In genomic region chr14:31407911-31408604, GRCm38 (mm10) we compare ENCODE assay signal across 8 mouse cellular contexts. TPM values are rescaled to one million over a fixed set of nuclear protein-coding genes. Genes with fewer than 3 reads are reported as not detected.
DNase-seq lines count a peak whose midpoint lies in the region; ATAC-seq and TF ChIP-seq lines count a peak whose summit lies in the region.

No protein-coding gene starts in this region.

- no peaks in the 10 kb centered on the region for H3K27me3 ChIP-seq in heart, embryonic 10.5 days (ENCODE audit: insufficient read depth, poor library complexity, severe bottlenecking)
- H3K27me3 ChIP-seq in heart, postnatal 0 days (ENCODE audit: control insufficient read depth, insufficient read depth, low read length): no peaks in the 10 kb centered on the region
- H3K27me3 ChIP-seq in liver, embryonic 14.5 days (ENCODE audit: control insufficient read depth, insufficient read depth, low read length): no peaks in the 10 kb centered on the region
- no peaks in the 10 kb centered on the region for H3K27me3 ChIP-seq in forebrain, embryonic 16.5 days (replicated peaks; ENCODE audit: control insufficient read depth, insufficient read depth, low read length)

- H3K27ac ChIP-seq in heart, embryonic 10.5 days: peak overlapping the region; percentile 87
- H3K27ac ChIP-seq in bone marrow, adult 2 months (ENCODE audit: control insufficient read depth, insufficient read depth, low read depth, low read length, poor library complexity): peak overlapping the region; percentile 74
- peak overlapping the region; percentile 91 for H3K27ac ChIP-seq in heart, postnatal 0 days (ENCODE audit: low read depth)
- H3K27ac ChIP-seq in liver, embryonic 14.5 days: no peak overlapping the region
- H3K27ac ChIP-seq in forebrain, embryonic 16.5 days (ENCODE audit: low read length): no peak overlapping the region

- H3K4me2 ChIP-seq in heart, postnatal 0 days (ENCODE audit: low read depth, low read length): no peak overlapping the region
- H3K4me2 ChIP-seq in liver, embryonic 14.5 days (ENCODE audit: low read depth): peak overlapping the region; percentile 20; the same call in 1 of the 2 replicates
- no peak overlapping the region for H3K4me2 ChIP-seq in forebrain, embryonic 16.5 days (ENCODE audit: low read length)

- peaks cover 98% of the 10 kb centered on the region for H3K4me1 ChIP-seq in heart, embryonic 10.5 days
- H3K4me1 ChIP-seq in bone marrow, adult 2 months (ENCODE audit: control insufficient read depth, insufficient read depth, low read length): peaks cover 30% of the 10 kb centered on the region
- H3K4me1 ChIP-seq in heart, postnatal 0 days (ENCODE audit: control insufficient read depth, insufficient read depth): peaks cover 73% of the 10 kb centered on the region
- H3K4me1 ChIP-seq in liver, embryonic 14.5 days (replicated peaks; ENCODE audit: control insufficient read depth in 2 of 2, insufficient read depth in 2 of 2, low read length in 1 of 2): peaks cover 19 to 51% of the 10 kb centered on the region in 2 experiments
- H3K4me1 ChIP-seq in forebrain, embryonic 16.5 days (replicated peaks; ENCODE audit: control insufficient read depth, insufficient read depth, low read length): no peaks in the 10 kb centered on the region

- 51% methylated on average over 6 of the region's 6 CpGs for WGBS in heart, embryonic 10.5 days
- 46% methylated on average over 6 of the region's 6 CpGs for WGBS in bone marrow, adult 2 months
- WGBS in heart, postnatal 0 days: 52% methylated on average over 6 of the region's 6 CpGs
- WGBS in liver, embryonic 14.5 days (ENCODE audit: insufficient replicate concordance): 64% methylated on average over 6 of the region's 6 CpGs
- WGBS in forebrain, embryonic 16.5 days: 88% methylated on average over 6 of the region's 6 CpGs

- TF ChIP-seq POLR2A in bone marrow, adult 2 months (IDR thresholded peaks at IDR 0.05; ENCODE audit: borderline replicate concordance, control insufficient read depth, low read depth, low read length): no peak

- H3K36me3 ChIP-seq in heart, embryonic 10.5 days: peaks cover 26% of the 10 kb centered on the region; the same call in 1 of the 2 replicates
- peaks cover 12% of the 10 kb centered on the region; the same call in 1 of the 2 replicates for H3K36me3 ChIP-seq in heart, postnatal 0 days (replicated peaks; ENCODE audit: control insufficient read depth, insufficient read depth, low read length)
- H3K36me3 ChIP-seq in liver, embryonic 14.5 days (replicated peaks; ENCODE audit: control insufficient read depth, insufficient read depth, low read depth): no peaks in the 10 kb centered on the region
- H3K36me3 ChIP-seq in forebrain, embryonic 16.5 days (ENCODE audit: control insufficient read depth, insufficient read depth): no peaks in the 10 kb centered on the region; the same call in 1 of the 2 replicates

- no peak overlapping the region for H3K4me3 ChIP-seq in heart, embryonic 10.5 days
- no peak overlapping the region for H3K4me3 ChIP-seq in bone marrow, adult 2 months (replicated peaks; ENCODE audit: control insufficient read depth, low read depth, low read length)
- H3K4me3 ChIP-seq in heart, postnatal 0 days (ENCODE audit: low read depth, low read length): no peak overlapping the region
- no peak overlapping the region for H3K4me3 ChIP-seq in liver, embryonic 14.5 days (ENCODE audit: insufficient read depth in 1 of 2, low read depth in 2 of 2, low read length in 2 of 2)
- no peak overlapping the region for H3K4me3 ChIP-seq in forebrain, embryonic 16.5 days (replicated peaks; ENCODE audit: low read length)

- TF ChIP-seq EP300 in heart, postnatal 0 days (IDR thresholded peaks at IDR 0.05; ENCODE audit: low read depth): 0 out of 2 replicates have a peak, but pooled peaks have one; percentile 40
- TF ChIP-seq EP300 in liver, embryonic 14.5 days (IDR thresholded peaks at IDR 0.05; ENCODE audit: low read depth): no peak

- no peaks in the 10 kb centered on the region for H3K9me3 ChIP-seq in heart, embryonic 10.5 days
- no peaks in the 10 kb centered on the region for H3K9me3 ChIP-seq in heart, postnatal 0 days (replicated peaks; ENCODE audit: control insufficient read depth, low read length)
- H3K9me3 ChIP-seq in liver, embryonic 14.5 days (ENCODE audit: control insufficient read depth, low read length): no peaks in the 10 kb centered on the region
- no peaks in the 10 kb centered on the region for H3K9me3 ChIP-seq in forebrain, embryonic 16.5 days (ENCODE audit: control insufficient read depth, low read length)

- intact Hi-C loops in heart, postnatal 10 days (cut with DNase I): no loop called here

- no peak for TF ChIP-seq CTCF in bone marrow, adult 2 months (IDR thresholded peaks at IDR 0.05; ENCODE audit: control insufficient read depth, insufficient read depth, low read length)
- TF ChIP-seq CTCF in heart, postnatal 0 days (IDR thresholded peaks at IDR 0.05; ENCODE audit: low read depth): no peak
- TF ChIP-seq CTCF in liver, embryonic 14.5 days (IDR thresholded peaks at IDR 0.05; ENCODE audit: low read depth): no peak

- no peak for DNase-seq in heart, embryonic 10.5 days (ENCODE audit: low spot score)
- DNase-seq in heart, postnatal 10 days: no peak
- DNase-seq in heart, postnatal 0 days (ENCODE audit: low spot score): no peak
- no peak for DNase-seq in liver, embryonic 14.5 days (ENCODE audit: low read depth in 3 of 3, low spot score in 3 of 3)
- DNase-seq in right cerebral cortex, adult 2 months (ENCODE audit: low spot score in 2 of 2): no peak
- no peak for DNase-seq in urinary bladder, postnatal 4 days (ENCODE audit: low spot score in 2 of 2)

- no peak overlapping the region for H3K9ac ChIP-seq in heart, postnatal 0 days (replicated peaks; ENCODE audit: low read depth, low read length)
- no peak overlapping the region for H3K9ac ChIP-seq in liver, embryonic 14.5 days (replicated peaks)
- H3K9ac ChIP-seq in forebrain, embryonic 16.5 days (replicated peaks; ENCODE audit: low read depth, low read length): no peak overlapping the region

- no peak for ATAC-seq in heart, postnatal 0 days (ENCODE audit: insufficient read depth, low read depth)
- no peak for ATAC-seq in liver, embryonic 14.5 days (ENCODE audit: insufficient read depth)
- ATAC-seq in forebrain, embryonic 16.5 days: no peak

RNA-seq across cellular contexts. Expression of gene Sh3bp5, which starts 27.8 kb away (rescaled TPM):
- polyA plus RNA-seq in heart, embryonic 10.5 days (2016; fragmentation: Nextera tagmentation; extraction: Ambion mirVana): 26.5 and 30.1 TPM in 2 replicates
- total RNA-seq in heart, postnatal 10 days (2021): 10 to 100 TPM; 59.7 to 65.1 TPM
- 14.6 and 24.0 TPM in 2 replicates for polyA plus RNA-seq in bone marrow, adult 2 months (2011; ENCODE audit: insufficient read depth, insufficient read length, low replicate concordance, missing spikeins)
- 10.2 and 14.2 TPM in 2 replicates for total RNA-seq in heart, postnatal 0 days (2014; rRNA removed; ENCODE audit: low replicate concordance)
- polyA plus RNA-seq in heart, postnatal 0 days (2015; fragmentation: Nextera tagmentation; extraction: Ambion mirVana): 37.6 and 43.4 TPM in 2 replicates
- 9.8 and 14.7 TPM in 2 replicates for polyA plus RNA-seq in liver, embryonic 14.5 days (2012; rRNA removed)
- 6.4 and 6.9 TPM in 2 replicates for polyA plus RNA-seq in liver, embryonic 14.5 days (2014; fragmentation: Nextera tagmentation; extraction: Ambion mirVana)
- polyA plus RNA-seq in forebrain, embryonic 16.5 days (2015; fragmentation: Nextera tagmentation; extraction: Ambion mirVana): 120 and 128 TPM in 2 replicates

Comparison
In these comparisons a context has a peak if more than half of its experiments do, and no peak if none do; other contexts are left out.
1. H3K27ac ChIP-seq: peak in heart, embryonic 10.5 days (single experiment), bone marrow, adult 2 months (single experiment) and heart, postnatal 0 days (single experiment); none in liver, embryonic 14.5 days (single experiment) and forebrain, embryonic 16.5 days (single experiment).